Mouse (Mus musculus): Measurements from ENCODE around the gene Ccdc93. TPM values are rescaled to one million over a fixed set of nuclear protein-coding genes. Genes with fewer than 3 reads are reported as not detected.
A peak's percentile ranks its signal among the peaks of the same experiment; 100 is the strongest.

Gene Ccdc93
- 5.2 and 5.8 TPM in 2 replicates for polyA plus RNA-seq (2012; rRNA removed)

DNA sequence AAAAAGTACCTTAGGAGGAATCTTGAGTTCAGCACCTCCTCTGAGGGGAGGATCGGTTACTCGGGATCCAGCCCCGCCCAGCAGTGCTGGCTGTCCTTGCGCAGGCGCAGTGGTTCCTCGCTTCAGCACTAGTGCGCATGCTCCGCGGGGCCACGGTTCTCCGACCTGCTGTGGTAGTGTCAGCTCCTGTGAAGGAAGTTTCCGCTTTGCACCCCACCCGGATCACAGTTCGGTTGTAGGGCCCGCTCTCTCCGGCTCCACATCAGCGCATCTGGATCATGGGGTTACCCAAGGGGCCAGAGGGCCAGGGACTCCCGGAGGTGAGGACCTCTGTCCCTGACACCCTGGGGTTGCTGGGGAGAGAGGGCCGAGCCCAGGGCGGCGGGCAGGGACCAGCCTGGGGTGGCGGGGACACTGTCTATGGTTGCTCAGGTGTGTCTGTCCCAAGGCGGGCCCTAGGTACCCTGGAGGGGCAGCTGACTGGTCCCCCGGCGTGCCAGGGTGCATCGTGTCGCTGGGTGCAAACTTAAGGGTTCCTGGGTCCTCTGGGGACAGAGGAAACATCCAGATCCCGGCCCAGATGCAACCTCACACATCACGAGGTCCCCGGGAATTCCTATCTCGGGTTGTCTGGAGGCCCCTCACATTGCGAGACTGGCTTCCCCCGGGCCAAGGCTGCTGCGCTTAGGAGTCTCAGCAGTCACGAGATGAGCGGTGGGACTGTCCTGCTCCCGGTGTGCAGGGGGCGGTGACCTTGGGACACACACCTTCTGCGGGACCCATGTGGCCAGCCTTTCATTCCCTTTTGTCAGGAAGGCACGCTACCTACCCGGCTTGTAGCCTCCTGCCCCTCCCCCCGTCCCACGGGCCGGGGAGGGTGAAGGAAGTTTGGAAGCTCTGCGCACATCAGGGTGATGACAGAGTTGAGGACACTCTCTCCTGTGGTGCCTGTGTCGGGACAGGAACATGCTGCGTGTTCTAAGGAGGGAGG is at the start of gene Ccdc93:
TSS of gene Ccdc93 (plus strand) at position 112 of the 991 bp plus-strand sequence.
- Histone ChIP-seq H3K4me1 (ENCODE audit: control insufficient read depth, insufficient read depth, low read length) (peaks cover 11% of the 10 kb centered on the region), H3K27ac (ENCODE audit: control insufficient read depth, insufficient read depth, low read depth, low read length) (0 out of 2 replicates have a peak within 1 kb of the TSS, but pooled peaks have one; percentile 44), H3K36me3 (ENCODE audit: control insufficient read depth, insufficient read depth, low read length) (no peaks in the 10 kb centered on the region), H3K4me3 (ENCODE audit: control insufficient read depth, low read depth, low read length) (peak within 1 kb of the TSS; percentile 84), H3K27me3 (ENCODE audit: control insufficient read depth, insufficient read depth, low read length) (no peaks in the 10 kb centered on the region)
- TF ChIP-seq CTCF (IDR thresholded peaks at IDR 0.05; ENCODE audit: control insufficient read depth, insufficient read depth, insufficient replicate concordance, low read depth, low read length) (no peak), POLR2A (IDR thresholded peaks at IDR 0.05; ENCODE audit: control insufficient read depth, low read depth, low read length) (peak; percentile 90)

DNA sequence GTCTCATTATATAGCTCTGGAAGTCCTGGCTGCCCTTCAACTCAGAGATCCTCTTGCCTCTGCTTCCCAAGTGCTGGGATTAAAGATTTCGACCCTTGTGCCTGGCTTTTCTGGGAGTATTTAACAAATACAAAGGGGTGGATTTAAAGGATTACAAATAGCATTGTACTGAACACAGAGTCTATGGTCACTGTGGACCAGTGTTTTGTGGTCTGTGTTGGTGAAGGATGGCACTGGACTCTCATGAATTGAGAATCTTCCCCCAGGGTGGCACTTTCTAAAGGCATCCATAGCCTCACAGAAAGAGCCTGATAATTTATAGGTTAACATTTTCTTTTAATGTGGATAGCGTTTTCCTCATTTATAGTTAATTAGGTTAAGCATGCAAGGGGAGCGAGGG is 49.3 kb upstream of the Ccdc93 start:
- Histone ChIP-seq H3K36me3 (ENCODE audit: control insufficient read depth, insufficient read depth, low read length) (no peaks in the 10 kb centered on the region), H3K27ac (ENCODE audit: control insufficient read depth, insufficient read depth, low read depth, low read length) (no peak overlapping the region), H3K27me3 (ENCODE audit: control insufficient read depth, insufficient read depth, low read length) (no peaks in the 10 kb centered on the region), H3K4me3 (ENCODE audit: control insufficient read depth, low read depth, low read length) (no peak overlapping the region), H3K4me1 (ENCODE audit: control insufficient read depth, insufficient read depth, low read length) (no peaks in the 10 kb centered on the region)
- TF ChIP-seq POLR2A (IDR thresholded peaks at IDR 0.05; ENCODE audit: control insufficient read depth, low read depth, low read length) (no peak), CTCF (IDR thresholded peaks at IDR 0.05; ENCODE audit: control insufficient read depth, insufficient read depth, insufficient replicate concordance, low read depth, low read length) (no peak)

DNA sequence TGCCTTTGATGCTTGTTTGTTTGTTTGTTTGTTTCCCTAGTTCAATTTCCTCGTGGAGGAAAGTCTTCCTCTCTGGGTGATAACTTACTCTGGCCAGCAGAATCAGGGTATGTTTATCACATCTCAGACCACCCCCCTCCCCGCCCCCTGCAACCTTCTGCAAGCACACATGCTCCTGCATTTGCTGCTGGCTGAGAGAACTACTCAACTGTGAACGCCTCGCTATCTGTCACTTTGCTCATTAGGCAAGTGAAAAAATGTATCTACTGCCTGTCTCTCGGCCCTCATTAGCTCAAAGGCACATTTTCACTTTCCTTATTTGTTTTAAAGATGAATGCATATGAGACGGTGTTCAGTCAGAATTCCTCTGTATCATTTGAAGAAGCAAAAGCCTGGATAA is 42.5 kb upstream of the Ccdc93 start:
- no peaks in the 10 kb centered on the region for H3K4me1 ChIP-seq (ENCODE audit: control insufficient read depth, insufficient read depth, low read length)
- H3K27ac ChIP-seq (ENCODE audit: control insufficient read depth, insufficient read depth, low read depth, low read length) = no peak overlapping the region
- H3K27me3 ChIP-seq (ENCODE audit: control insufficient read depth, insufficient read depth, low read length) = no peaks in the 10 kb centered on the region
- no peaks in the 10 kb centered on the region for H3K36me3 ChIP-seq (ENCODE audit: control insufficient read depth, insufficient read depth, low read length)
- no peak overlapping the region for H3K4me3 ChIP-seq (ENCODE audit: control insufficient read depth, low read depth, low read length)
- TF ChIP-seq POLR2A (IDR thresholded peaks at IDR 0.05; ENCODE audit: control insufficient read depth, low read depth, low read length) (no peak), CTCF (IDR thresholded peaks at IDR 0.05; ENCODE audit: control insufficient read depth, insufficient read depth, insufficient replicate concordance, low read depth, low read length) (no peak)

DNA sequence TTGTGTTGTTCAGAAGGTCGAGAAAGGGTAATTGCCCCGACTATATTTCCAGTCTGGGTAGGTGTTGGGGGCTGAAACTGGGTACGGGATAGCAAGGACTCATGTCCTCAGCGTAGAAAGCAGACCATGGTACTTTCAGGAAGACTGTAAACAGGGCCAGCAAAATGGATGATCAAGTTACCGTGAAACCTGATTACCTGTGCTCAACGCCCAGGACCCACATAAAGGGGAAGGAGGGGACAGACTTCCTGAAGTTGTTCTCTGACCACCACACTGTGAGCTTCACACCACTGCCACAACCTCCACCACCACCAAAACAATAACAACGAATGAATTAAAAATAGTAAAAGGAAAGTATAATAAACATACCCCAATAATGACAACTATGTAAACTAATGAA is 42.1 kb upstream of the Ccdc93 start:
- no peak overlapping the region for H3K4me3 ChIP-seq (ENCODE audit: control insufficient read depth, low read depth, low read length)
- no peak overlapping the region for H3K27ac ChIP-seq (ENCODE audit: control insufficient read depth, insufficient read depth, low read depth, low read length)
- no peak for TF ChIP-seq CTCF (IDR thresholded peaks at IDR 0.05; ENCODE audit: control insufficient read depth, insufficient read depth, insufficient replicate concordance, low read depth, low read length)
- no peak for TF ChIP-seq POLR2A (IDR thresholded peaks at IDR 0.05; ENCODE audit: control insufficient read depth, low read depth, low read length)
- H3K4me1 ChIP-seq (ENCODE audit: control insufficient read depth, insufficient read depth, low read length) = no peaks in the 10 kb centered on the region
- no peaks in the 10 kb centered on the region for H3K27me3 ChIP-seq (ENCODE audit: control insufficient read depth, insufficient read depth, low read length)
- H3K36me3 ChIP-seq (ENCODE audit: control insufficient read depth, insufficient read depth, low read length) = no peaks in the 10 kb centered on the region

DNA sequence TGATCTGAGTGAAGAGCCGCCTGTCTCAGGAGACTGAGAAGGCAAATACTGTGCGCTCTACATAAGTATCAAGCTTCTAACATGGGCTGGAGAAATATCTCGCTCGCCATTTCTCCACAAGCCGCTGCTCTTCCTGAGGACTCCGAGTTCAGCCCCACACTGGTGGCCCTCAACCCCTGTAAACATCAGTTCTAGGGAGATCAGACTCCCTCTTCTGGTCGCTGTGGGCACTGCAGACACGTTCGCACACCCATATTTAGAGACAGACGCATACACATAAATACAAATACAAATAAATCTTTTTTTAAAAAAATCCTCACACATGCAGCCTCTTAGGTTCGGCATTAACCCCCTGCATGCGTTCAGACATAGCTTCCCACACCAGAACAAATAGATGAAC is 41.3 kb upstream of the Ccdc93 start:
- Histone ChIP-seq H3K27me3 (ENCODE audit: control insufficient read depth, insufficient read depth, low read length) (no peaks in the 10 kb centered on the region), H3K36me3 (ENCODE audit: control insufficient read depth, insufficient read depth, low read length) (no peaks in the 10 kb centered on the region), H3K4me1 (ENCODE audit: control insufficient read depth, insufficient read depth, low read length) (no peaks in the 10 kb centered on the region), H3K27ac (ENCODE audit: control insufficient read depth, insufficient read depth, low read depth, low read length) (no peak overlapping the region), H3K4me3 (ENCODE audit: control insufficient read depth, low read depth, low read length) (no peak overlapping the region)
- no peak for TF ChIP-seq POLR2A (IDR thresholded peaks at IDR 0.05; ENCODE audit: control insufficient read depth, low read depth, low read length)
- TF ChIP-seq CTCF (IDR thresholded peaks at IDR 0.05; ENCODE audit: control insufficient read depth, insufficient read depth, insufficient replicate concordance, low read depth, low read length) = peak; percentile 61; the same call in 1 of the 2 replicates

DNA sequence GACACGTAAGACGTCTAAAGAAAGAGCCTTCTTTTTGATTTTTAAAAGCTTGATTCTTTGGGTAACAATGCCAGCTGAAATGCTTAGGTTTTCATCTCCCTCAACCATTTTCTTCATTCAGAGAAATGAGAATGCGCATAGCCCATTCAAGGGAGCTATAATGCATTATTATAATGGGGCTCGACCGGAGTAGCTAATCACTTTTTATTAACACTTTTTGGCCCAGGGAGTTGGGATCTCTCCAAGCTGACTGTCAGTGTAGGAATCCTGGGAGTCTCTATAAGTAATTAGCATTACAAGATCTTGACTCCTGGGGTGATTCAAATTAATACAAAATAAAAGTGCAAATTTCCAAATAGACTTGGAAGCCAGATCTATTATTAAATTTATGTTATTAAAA is 40.8 kb upstream of the Ccdc93 start:
- Histone ChIP-seq H3K4me3 (ENCODE audit: control insufficient read depth, low read depth, low read length) (no peak overlapping the region), H3K27me3 (ENCODE audit: control insufficient read depth, insufficient read depth, low read length) (no peaks in the 10 kb centered on the region), H3K27ac (ENCODE audit: control insufficient read depth, insufficient read depth, low read depth, low read length) (no peak overlapping the region), H3K4me1 (ENCODE audit: control insufficient read depth, insufficient read depth, low read length) (no peaks in the 10 kb centered on the region), H3K36me3 (ENCODE audit: control insufficient read depth, insufficient read depth, low read length) (no peaks in the 10 kb centered on the region)
- TF ChIP-seq CTCF (IDR thresholded peaks at IDR 0.05; ENCODE audit: control insufficient read depth, insufficient read depth, insufficient replicate concordance, low read depth, low read length) = no peak
- no peak for TF ChIP-seq POLR2A (IDR thresholded peaks at IDR 0.05; ENCODE audit: control insufficient read depth, low read depth, low read length)

DNA sequence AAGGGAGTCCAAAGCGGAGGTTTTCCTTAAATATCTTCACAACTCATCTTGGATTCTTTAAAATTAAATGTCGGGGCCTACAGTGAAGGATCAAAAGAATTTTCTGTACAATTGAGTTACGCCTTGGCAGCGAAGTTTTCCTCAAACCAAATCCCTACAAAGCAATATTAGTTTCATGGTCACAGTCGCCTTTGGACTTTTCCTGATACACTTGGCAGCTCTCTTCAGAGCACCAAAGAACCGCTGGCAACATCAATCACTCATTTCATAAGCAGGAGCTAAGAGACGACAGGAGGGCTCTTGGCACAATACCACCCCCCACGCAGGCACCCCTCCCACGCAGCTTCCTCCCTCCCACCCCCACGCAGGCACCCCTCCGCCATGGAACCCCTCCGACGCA is 40.4 kb upstream of the Ccdc93 start:
- no peak overlapping the region for H3K27ac ChIP-seq (ENCODE audit: control insufficient read depth, insufficient read depth, low read depth, low read length)
- TF ChIP-seq CTCF (IDR thresholded peaks at IDR 0.05; ENCODE audit: control insufficient read depth, insufficient read depth, insufficient replicate concordance, low read depth, low read length) (no peak), POLR2A (IDR thresholded peaks at IDR 0.05; ENCODE audit: control insufficient read depth, low read depth, low read length) (no peak)
- H3K4me3 ChIP-seq (ENCODE audit: control insufficient read depth, low read depth, low read length) = no peak overlapping the region
- no peaks in the 10 kb centered on the region for H3K36me3 ChIP-seq (ENCODE audit: control insufficient read depth, insufficient read depth, low read length)
- H3K4me1 ChIP-seq (ENCODE audit: control insufficient read depth, insufficient read depth, low read length) = no peaks in the 10 kb centered on the region
- no peaks in the 10 kb centered on the region for H3K27me3 ChIP-seq (ENCODE audit: control insufficient read depth, insufficient read depth, low read length)

All from testis, adult 2 months (tissue).